Mouse (Mus musculus) testis, postnatal 14 days (tissue): ENCODE results near the gene Rag1.
A peak's percentile ranks its signal among the peaks of the same experiment; 100 is the strongest.

Experiments
- DNase-seq: peaks from one replicate; pipeline ENCODE4 v3.0.0; 2021; ENCODE audit warnings: low spot score

Gene Rag1

GRCm38 (mm10) chr2:101649114-101649671 lies at the start of gene Rag1, which contains the start of gene B230118H07Rik:
TSS of gene Rag1 (minus strand) at chr2:101649501.
TSS of gene B230118H07Rik (minus strand) at chr2:101649532.
- DNase-seq = no peak

- no peak for DNase-seq
Observed at GRCm38 (mm10) chr2:101695584-101695983, 46.3 kb upstream of the Rag1 start.

- DNase-seq = no peak
Observed at GRCm38 (mm10) chr2:101693577-101694215, 44.4 kb upstream of the Rag1 start.

- no peak for DNase-seq
Observed at GRCm38 (mm10) chr2:101693043-101693442, 43.7 kb upstream of the Rag1 start.

- DNase-seq = no peak
Observed at GRCm38 (mm10) chr2:101690252-101690827, 41.0 kb upstream of the Rag1 start.

GRCm38 (mm10) chr2:101688011-101688410 lies 38.7 kb upstream of the Rag1 start:
- no peak for DNase-seq

GRCm38 (mm10) chr2:101684421-101684820 lies 35.1 kb upstream of the Rag1 start:
- no peak for DNase-seq

- peak; percentile 15 for DNase-seq
Observed at GRCm38 (mm10) chr2:101679164-101679784, 30.0 kb upstream of the Rag1 start.

GRCm38 (mm10) chr2:101678236-101679021 lies 29.1 kb upstream of the Rag1 start, which contains the start of gene Traf6:
TSS of gene Traf6 (plus strand) at chr2:101678429.
- DNase-seq = peak; percentile 84

- DNase-seq = no peak
Observed at GRCm38 (mm10) chr2:101673547-101673946, 24.2 kb upstream of the Rag1 start.

- DNase-seq = no peak
Observed at GRCm38 (mm10) chr2:101668751-101669150, 19.4 kb upstream of the Rag1 start.

- DNase-seq = no peak
Observed at GRCm38 (mm10) chr2:101665703-101666092, 16.4 kb upstream of the Rag1 start.

- peak; percentile 43 for DNase-seq
Observed at GRCm38 (mm10) chr2:101665058-101665702, 15.9 kb upstream of the Rag1 start.

- no peak for DNase-seq
Observed at GRCm38 (mm10) chr2:101660536-101660935, 11.2 kb upstream of the Rag1 start.

- peak; percentile 21 for DNase-seq
Observed at GRCm38 (mm10) chr2:101652921-101653597, 3.8 kb upstream of the Rag1 start.

- DNase-seq = no peak
Observed at GRCm38 (mm10) chr2:101652204-101652920, 3.1 kb upstream of the Rag1 start.

- DNase-seq = no peak
Observed at GRCm38 (mm10) chr2:101650446-101650845, 1.1 kb upstream of the Rag1 start.

- DNase-seq = no peak
Observed at GRCm38 (mm10) chr2:101648361-101648760, 940 bp downstream of the Rag1 start.

GRCm38 (mm10) chr2:101645841-101646240 lies 3.5 kb downstream of the Rag1 start:
- no peak for DNase-seq

GRCm38 (mm10) chr2:101639840-101640350 lies 9.4 kb downstream of the Rag1 start:
- no peak for DNase-seq
